Mouse (Mus musculus) limb, embryonic 14.5 days (tissue): Measurements from ENCODE around the gene Sf3b4. TPM values are rescaled to one million over a fixed set of nuclear protein-coding genes. Genes with fewer than 3 reads are reported as not detected.

Experiments
- ATAC-seq: fragments of 200-750 bp; cut with Nextera tagmentation; 2 replicates; pipeline ENCODE4 v1.8.0; 2017; ENCODE audit warnings: low read depth, moderate number of reproducible peaks, moderate TSS enrichment; ENCODE audit not compliant: low FRiP score
- DNase-seq: peaks from one replicate; pipeline ENCODE4 v3.0.0-alpha.2; 2015; ENCODE audit warnings: low spot score
- H3K27ac ChIP-seq: fragments of 300-500 bp; sonication (generic); replicated peaks from 2 replicates; pipeline ENCODE4 v1.5.1; 2014; ENCODE audit warnings: low read depth, mild to moderate bottlenecking, low read length, moderate library complexity, mixed read lengths
- H3K27me3 ChIP-seq: fragments of 300-500 bp; sonication (generic); 2 replicates; pipeline ENCODE4 v1.6.1; 2014; ENCODE audit warnings: low read length, mixed read lengths; ENCODE audit not compliant: control insufficient read depth, insufficient read depth
- H3K36me3 ChIP-seq: fragments of 300-500 bp; sonication (generic); 2 replicates; pipeline ENCODE4 v1.6.1; 2014; ENCODE audit warnings: mild to moderate bottlenecking, low read length, moderate library complexity, mixed read lengths; ENCODE audit not compliant: control insufficient read depth, insufficient read depth
- H3K4me1 ChIP-seq: fragments of 300-500 bp; sonication (generic); 2 replicates; pipeline ENCODE4 v1.6.1; 2014; ENCODE audit warnings: antibody characterized with exemption, low read length, mixed read lengths; ENCODE audit not compliant: control insufficient read depth, insufficient read depth
- H3K4me2 ChIP-seq: fragments of 300-500 bp; sonication (generic); replicated peaks from 2 replicates; pipeline ENCODE4 v1.6.1; 2014; ENCODE audit warnings: low read depth, mild to moderate bottlenecking, low read length, moderate library complexity; ENCODE audit not compliant: severe bottlenecking
- H3K4me3 ChIP-seq: fragments of 300-500 bp; sonication (generic); replicated peaks from 2 replicates; pipeline ENCODE4 v1.5.1; 2014; ENCODE audit warnings: low read length
- H3K9ac ChIP-seq: fragments of 300-500 bp; sonication (generic); 2 replicates; pipeline ENCODE4 v1.6.1; 2014; ENCODE audit warnings: mild to moderate bottlenecking, low read depth, low read length, moderate library complexity; ENCODE audit not compliant: severe bottlenecking
- H3K9me3 ChIP-seq: fragments of 300-500 bp; sonication (generic); 2 replicates; pipeline ENCODE4 v1.6.1; 2016; ENCODE audit warnings: low read length; ENCODE audit not compliant: control insufficient read depth
- POLR2A ChIP-seq: fragments of 200-500 bp; IDR thresholded peaks from 2 replicates; pipeline ENCODE4 v1.8.0; 2012; ENCODE audit warnings: inconsistent platforms, mild to moderate bottlenecking, moderate library complexity, borderline replicate concordance; ENCODE audit not compliant: insufficient read depth, insufficient read length; ENCODE audit errors: extremely low read depth
- WGBS: fragments of 180-500 bp; shearing (Covaris S2); extraction: QIAGEN DNeasy Blood & Tissue Kit; methylation state at CpG from one replicate; pipeline ENCODE4 v1.1.7; 2014; 5-methylcytosine and 5-hydroxymethylcytosine counted together
- polyA plus RNA-seq, 2 experiments: library from polyadenylated mRNA; depleted of rRNA in 1 of 2; stranded (reverse) in 1 of 2; unstranded in 1 of 2; fragments of >200 nt; fragmentation: Nextera tagmentation in 1 of 2; extraction: Ambion mirVana in 1 of 2; gene quantifications; 2 replicates each; pipeline versions ENCODE4 v1.2.1 to v1.2.3; 2012 to 2014

Gene Sf3b4
- polyA plus RNA-seq, 2 experiments = 126 to 173 TPM

- peak overlapping the region; percentile 77 for H3K4me2 ChIP-seq
- 27% methylated on average over 4 of the region's 4 CpGs for WGBS
- peak; percentile 52 for DNase-seq
- H3K27ac ChIP-seq = peak overlapping the region; percentile 79
- no peaks in the 10 kb centered on the region for H3K9me3 ChIP-seq
- TF ChIP-seq POLR2A = no peak
- H3K36me3 ChIP-seq = peaks cover 19% of the 10 kb centered on the region
- peak overlapping the region; percentile 67; the same call in 1 of the 2 replicates for H3K9ac ChIP-seq
- H3K4me1 ChIP-seq = peaks cover 17% of the 10 kb centered on the region
- no peaks in the 10 kb centered on the region for H3K27me3 ChIP-seq
- no peak for ATAC-seq
- H3K4me3 ChIP-seq = no peak overlapping the region
These were observed 11.8 kb upstream of the Sf3b4 start for GRCm38 (mm10) chr3:96160222-96160802.

GRCm38 (mm10) chr3:96160803-96161516 lies 11.2 kb upstream of the Sf3b4 start:
- no peak for TF ChIP-seq POLR2A
- peak overlapping the region; percentile 67 for H3K9ac ChIP-seq
- H3K9me3 ChIP-seq = no peaks in the 10 kb centered on the region
- peak overlapping the region; percentile 54 for H3K4me3 ChIP-seq
- peak overlapping the region; percentile 79 for H3K27ac ChIP-seq
- ATAC-seq (peak; percentile 78), DNase-seq (peak; percentile 85)
- peak overlapping the region; percentile 77 for H3K4me2 ChIP-seq
- H3K27me3 ChIP-seq = no peaks in the 10 kb centered on the region
- WGBS = under 1% methylated on average over 12 of the region's 12 CpGs
- peaks cover 13% of the 10 kb centered on the region for H3K36me3 ChIP-seq
- H3K4me1 ChIP-seq = peaks cover 17% of the 10 kb centered on the region

- H3K4me3 ChIP-seq = peak within 1 kb of the TSS; percentile 54
- no peak for TF ChIP-seq POLR2A
- H3K27ac ChIP-seq = peak within 1 kb of the TSS; percentile 79
- H3K36me3 ChIP-seq = peaks cover 6% of the 10 kb centered on the region
- peak; percentile 71 for DNase-seq
- peak within 1 kb of the TSS; percentile 67 for H3K9ac ChIP-seq
- H3K4me2 ChIP-seq = peak within 1 kb of the TSS; percentile 77
- WGBS = 5% methylated on average over 16 of the region's 16 CpGs
- no peaks in the 10 kb centered on the region for H3K27me3 ChIP-seq
- peak; percentile 38 for ATAC-seq
- no peaks in the 10 kb centered on the region for H3K9me3 ChIP-seq
- H3K4me1 ChIP-seq = peaks cover 17% of the 10 kb centered on the region
These were observed 10.0 kb upstream of the Sf3b4 start, which contains the start of gene Mtmr11 for GRCm38 (mm10) chr3:96161869-96162840. TSS of gene Mtmr11 (plus strand) at chr3:96162004.

DNA sequence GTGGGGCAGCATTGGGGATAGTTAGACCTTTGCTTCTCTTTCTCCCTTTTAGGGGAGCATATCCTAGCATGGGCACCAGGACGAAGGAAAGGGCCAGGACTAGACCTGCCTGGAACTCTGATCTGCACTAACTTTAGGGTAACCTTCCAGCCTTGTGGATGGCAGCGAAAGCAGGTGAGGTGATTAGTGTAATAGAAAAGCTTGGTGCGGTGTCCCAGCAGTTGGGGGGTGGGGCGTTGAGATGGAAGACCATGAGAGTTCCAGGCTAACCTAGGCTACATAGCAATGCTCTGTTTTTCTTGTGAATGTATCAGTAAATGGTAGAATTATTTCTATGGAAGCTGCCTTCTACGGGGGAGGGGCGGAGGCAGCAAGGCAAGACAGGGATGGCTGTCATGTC lies 9.1 kb upstream of the Sf3b4 start:
- H3K27ac ChIP-seq = no peak overlapping the region

More for the DNA sequence above, 9.1 kb upstream of the Sf3b4 start:
- H3K27me3 ChIP-seq = no peaks in the 10 kb centered on the region
- DNase-seq = no peak
- peak overlapping the region; percentile 77 for H3K4me2 ChIP-seq
- peak overlapping the region; percentile 54 for H3K4me3 ChIP-seq
- WGBS = 88% methylated on average over 6 of the region's 6 CpGs
- H3K4me1 ChIP-seq = peaks cover 17% of the 10 kb centered on the region
- peaks cover 5% of the 10 kb centered on the region; the same call in 1 of the 2 replicates for H3K36me3 ChIP-seq
- ATAC-seq = no peak
- TF ChIP-seq POLR2A = no peak
- H3K9ac ChIP-seq = no peak overlapping the region; the same call in 1 of the 2 replicates
- H3K9me3 ChIP-seq = no peaks in the 10 kb centered on the region
